Mouse (Mus musculus): ENCODE measurements around the gene Plekha7. TPM values are rescaled to one million over a fixed set of nuclear protein-coding genes. Genes with fewer than 3 reads are reported as not detected.

The Plekha7 gene
- polyA plus RNA-seq (2012; fragmentation: generic; extraction: Trizol), result 1 to 10 TPM in 1 of 2 experiments, under 1 TPM in 1; 0.08 to 1.0 TPM

DNA sequence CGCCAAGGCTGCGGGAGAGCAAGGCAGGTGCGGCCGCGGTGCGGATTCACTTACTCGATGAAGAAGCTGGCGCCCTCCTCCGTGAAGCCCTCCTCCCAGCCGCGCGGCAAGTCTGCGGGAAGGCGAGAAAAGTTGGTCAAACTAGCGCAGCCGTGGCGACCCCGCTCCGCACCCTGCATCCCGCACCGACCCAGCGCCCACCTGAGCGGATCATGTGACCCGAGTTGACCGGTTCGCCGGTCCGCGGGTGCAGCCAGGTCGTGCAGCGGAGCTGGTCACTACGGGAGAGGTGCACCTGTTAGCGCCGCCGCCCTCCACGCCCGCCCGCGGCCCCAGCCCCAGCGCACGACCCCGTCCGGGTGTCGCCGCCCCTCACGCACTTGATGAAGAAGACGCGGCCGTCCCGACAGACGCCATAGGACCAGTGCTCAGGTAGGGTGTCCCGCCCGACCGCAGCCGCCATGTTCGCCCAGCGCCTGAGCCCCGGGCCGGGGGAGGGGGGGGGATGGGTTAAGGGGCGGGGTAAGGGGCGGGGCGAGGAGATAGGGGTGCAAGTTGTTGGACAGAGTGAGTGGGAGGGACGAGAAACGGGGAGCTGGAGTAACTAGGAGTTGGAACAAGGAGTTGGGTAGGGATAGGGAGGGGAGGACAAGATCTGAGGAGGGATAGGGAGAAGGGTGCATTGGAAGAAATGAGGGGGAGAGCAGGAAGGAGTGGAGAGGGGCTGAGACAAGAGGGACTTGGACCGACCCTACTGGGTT is at the start of gene Plekha7:
TSS of gene Plekha7 (minus strand) at position 506 of the 761 bp plus-strand sequence.

DNA sequence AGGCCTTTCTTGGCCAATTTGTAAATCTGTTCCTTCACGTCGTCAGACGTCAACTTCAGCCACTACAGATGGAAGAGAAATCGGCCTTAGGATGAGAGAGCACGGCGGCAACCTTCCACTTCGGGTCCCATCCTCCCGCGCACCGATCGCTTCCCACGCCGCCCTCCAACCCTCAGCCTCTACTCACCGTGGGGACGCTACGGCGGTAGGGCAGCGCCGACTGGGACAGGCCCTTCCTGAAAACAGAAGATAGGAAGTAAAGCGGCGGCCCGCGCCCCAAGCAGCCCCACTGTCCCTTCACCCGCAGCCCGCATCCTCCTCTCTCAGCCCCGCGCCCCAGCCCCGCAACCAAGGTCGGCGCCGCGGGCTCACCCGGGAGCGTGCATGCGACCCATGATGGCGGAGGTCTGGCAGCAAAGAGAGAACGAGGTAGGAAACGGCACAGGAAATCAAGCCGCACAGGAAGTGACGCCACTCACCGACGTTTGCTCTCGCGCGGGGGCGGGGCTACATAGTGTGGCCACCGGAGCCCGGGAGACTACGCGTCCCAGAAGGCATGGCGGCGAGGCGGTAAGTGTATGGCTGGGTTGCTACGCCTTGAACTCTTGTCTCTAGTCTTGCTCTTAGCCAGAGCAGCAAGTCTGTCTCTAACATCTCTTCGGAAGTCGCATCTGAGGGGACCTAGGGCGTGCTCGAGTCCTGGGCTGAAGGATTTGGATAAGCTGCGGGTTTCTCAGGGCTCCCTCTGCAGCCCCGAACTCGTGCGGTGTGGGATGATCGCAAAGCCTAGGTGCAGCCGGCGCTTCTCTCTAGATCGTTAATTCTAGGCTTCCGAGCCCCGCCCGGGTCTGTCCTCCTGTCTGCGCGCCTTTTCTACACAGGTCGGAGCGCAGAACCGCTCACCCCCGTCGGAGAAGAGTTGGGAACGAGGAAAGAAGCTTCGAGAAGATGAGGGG is 25.8 kb upstream of the Plekha7 start, which contains the start of gene Rps13:
TSS of gene Rps13 (minus strand) at position 483 of the 956 bp plus-strand sequence.

DNA sequence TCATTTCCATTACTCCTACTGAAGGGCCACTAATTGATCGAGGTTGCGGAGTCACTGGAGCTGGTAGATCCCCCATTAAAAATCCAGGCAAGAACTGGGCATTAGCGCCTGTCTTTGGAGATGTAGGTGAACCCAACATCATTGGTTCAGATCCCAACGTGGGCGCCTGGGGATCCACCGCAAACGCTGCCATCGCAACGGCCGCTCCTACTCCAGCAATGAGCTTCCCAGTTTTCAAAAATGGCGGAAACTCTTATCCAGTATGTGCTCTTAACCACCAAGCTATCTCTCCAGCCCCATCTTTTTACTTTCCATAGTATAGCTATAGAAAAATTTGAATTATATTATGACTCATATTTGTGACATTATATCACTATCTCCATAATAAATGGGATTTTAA is 223.8 kb downstream of the Plekha7 start, which contains the start of gene Gm4353:
TSS of gene Gm4353 (minus strand) at position 270 of the 400 bp plus-strand sequence.

Other genes with a start within 250 kb of the Plekha7 start
- gene Gm4353, start 223.7 kb downstream of the Plekha7 start, polyA plus RNA-seq (2012; fragmentation: generic; extraction: Trizol), result 1 to 10 TPM; 1.4 to 5.3 TPM
- gene Rps13, start 25.8 kb upstream of the Plekha7 start, polyA plus RNA-seq (2012; fragmentation: generic; extraction: Trizol), result 1,000 to 10,000 TPM; 1,828 to 3,655 TPM
- 1 to 10 TPM in 1 of 2 experiments, under 1 TPM in 1; 0.18 to 1.3 TPM for gene Pik3c2a, start 135.1 kb upstream of the Plekha7 start, polyA plus RNA-seq (2012; fragmentation: generic; extraction: Trizol)
- gene Nucb2, start 196.0 kb upstream of the Plekha7 start, polyA plus RNA-seq (2012; fragmentation: generic; extraction: Trizol), result 1 to 10 TPM; 1.5 to 9.2 TPM